Mouse (Mus musculus) lung, adult 18-20 months (tissue): ENCODE results near the gene Ggact.

Source experiments
- DNase-seq, 2 experiments: peaks; one replicate each; pipeline ENCODE4 v3.0.0; 2022; ENCODE audit warnings: mixed read lengths in 2 of 2

Ggact gene

GRCm38 (mm10) chr14:122865462-122866129 is 48.0 kb downstream of the Ggact start:
- DNase-seq, result no peak

GRCm38 (mm10) chr14:122862623-122863022 is 50.9 kb downstream of the Ggact start:
- no peak for DNase-seq

GRCm38 (mm10) chr14:122859792-122860191 is 53.8 kb downstream of the Ggact start:
- DNase-seq, result no peak

- no peak for DNase-seq
Observed at GRCm38 (mm10) chr14:122852506-122853057, 61.0 kb downstream of the Ggact start.

- DNase-seq, result no peak
Observed at GRCm38 (mm10) chr14:122837018-122837417, 76.5 kb downstream of the Ggact start.

GRCm38 (mm10) chr14:122836221-122836620 is 77.3 kb downstream of the Ggact start:
- DNase-seq, result no peak

GRCm38 (mm10) chr14:122835487-122836190 is 77.9 kb downstream of the Ggact start:
- no peak for DNase-seq

- DNase-seq, result no peak
Observed at GRCm38 (mm10) chr14:122834753-122835152, 78.8 kb downstream of the Ggact start.

- DNase-seq, result no peak
Observed at GRCm38 (mm10) chr14:122833666-122834065, 79.9 kb downstream of the Ggact start.

GRCm38 (mm10) chr14:122830433-122830832 is 83.1 kb downstream of the Ggact start:
- DNase-seq, result no peak

GRCm38 (mm10) chr14:122825464-122825863 is 88.1 kb downstream of the Ggact start:
- DNase-seq, result no peak

- DNase-seq, result no peak
Observed at GRCm38 (mm10) chr14:122823791-122824190, 89.8 kb downstream of the Ggact start.

GRCm38 (mm10) chr14:122821002-122821401 is 92.6 kb downstream of the Ggact start:
- no peak for DNase-seq

GRCm38 (mm10) chr14:122800296-122800695 is 113.3 kb downstream of the Ggact start:
- no peak for DNase-seq

GRCm38 (mm10) chr14:122793368-122793767 is 120.2 kb downstream of the Ggact start:
- DNase-seq, result no peak

- DNase-seq, result no peak
Observed at GRCm38 (mm10) chr14:122790111-122790510, 123.4 kb downstream of the Ggact start.

- no peak for DNase-seq
Observed at GRCm38 (mm10) chr14:122788199-122788598, 125.4 kb downstream of the Ggact start.

- no peak for DNase-seq
Observed at GRCm38 (mm10) chr14:122784701-122785100, 128.9 kb downstream of the Ggact start.

GRCm38 (mm10) chr14:122766448-122766847 is 147.1 kb downstream of the Ggact start:
- no peak for DNase-seq
